In the genomic region with DNA sequence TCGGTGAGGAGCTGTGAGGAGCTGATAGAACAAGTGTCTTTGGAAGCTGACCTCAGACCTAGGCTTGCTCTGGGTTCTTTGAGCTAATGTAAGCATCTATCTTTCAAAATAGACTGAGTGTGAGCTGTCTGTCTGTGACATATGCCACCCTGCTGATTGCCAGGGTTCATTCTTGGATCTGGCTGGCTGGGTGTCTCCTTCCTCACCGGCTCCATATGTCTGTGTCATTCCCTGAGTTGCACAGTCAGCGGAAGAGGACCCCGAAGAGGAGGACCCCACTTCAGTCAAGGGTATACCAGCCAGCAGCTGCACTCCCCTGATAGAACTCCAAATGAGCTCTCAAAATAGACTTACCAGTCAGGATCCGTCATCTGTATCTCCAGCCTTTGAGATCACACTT, we compare ENCODE assay signal across 32 mouse cellular contexts. TPM values are rescaled to one million over a fixed set of nuclear protein-coding genes. Genes with fewer than 3 reads are reported as not detected.
A peak's percentile ranks its signal among the peaks of the same experiment; 100 is the strongest.
DNase-seq lines count a peak whose midpoint lies in the region; ATAC-seq and TF ChIP-seq lines count a peak whose summit lies in the region.
"Had no signal": no experiment of that assay in that cellular context is flagged by ENCODE, and none has a peak within 500 bp of the region (broad histone marks: within the 10 kb centered on the region; RNA-seq: fewer than 3 reads in every experiment).

No protein-coding gene starts in this region.

- H3K4me3 ChIP-seq in heart, embryonic 15.5 days = no peak overlapping the region
- no peak overlapping the region for H3K4me3 ChIP-seq in heart, adult 2 months
- H3K4me3 ChIP-seq in liver, embryonic 13.5 days (replicated peaks) = no peak overlapping the region
- H3K4me3 ChIP-seq: embryonic facial prominence, embryonic 15.5 days; forebrain, embryonic 13.5 days; hindbrain, embryonic 12.5 days; intestine, embryonic 15.5 days; stomach, embryonic 15.5 days had no signal

- H3K4me1 ChIP-seq in heart, embryonic 15.5 days (replicated peaks) = peaks cover 5% of the 10 kb centered on the region
- no peaks in the 10 kb centered on the region for H3K4me1 ChIP-seq in heart, adult 2 months (ENCODE audit: control insufficient read depth, insufficient read depth, low read length)
- no peaks in the 10 kb centered on the region for H3K4me1 ChIP-seq in liver, embryonic 13.5 days (replicated peaks)
- H3K4me1 ChIP-seq: embryonic facial prominence, embryonic 15.5 days; forebrain, embryonic 13.5 days; hindbrain, embryonic 12.5 days; intestine, embryonic 15.5 days; stomach, embryonic 15.5 days had no signal

- no peak for TF ChIP-seq CTCF in heart, adult 2 months (IDR thresholded peaks at IDR 0.05)

- ATAC-seq in heart, embryonic 15.5 days (replicated peaks; ENCODE audit: insufficient number of reproducible peaks, insufficient read depth, low FRiP score, low read depth) = no peak
- ATAC-seq in liver, embryonic 13.5 days (ENCODE audit: low read depth) = no peak
- ATAC-seq: forebrain, embryonic 13.5 days; hindbrain, postnatal 0 days; intestine, embryonic 15.5 days had no signal

- no peak for TF ChIP-seq POLR2A in heart, adult 2 months (IDR thresholded peaks at IDR 0.05; ENCODE audit: insufficient read depth, low read depth, low read length)

- TF ChIP-seq EP300 in heart, adult 2 months (IDR thresholded peaks at IDR 0.05; ENCODE audit: insufficient read depth, low read depth, low read length) = no peak

- H3K27ac ChIP-seq in heart, embryonic 15.5 days = peak overlapping the region; percentile 27; the same call in 1 of the 2 replicates
- H3K27ac ChIP-seq in heart, adult 2 months = no peak overlapping the region
- H3K27ac ChIP-seq in liver, embryonic 13.5 days = peak overlapping the region; percentile 6; the same call in 1 of the 2 replicates
- H3K27ac ChIP-seq: embryonic facial prominence, embryonic 15.5 days; forebrain, embryonic 13.5 days; hindbrain, embryonic 12.5 days; hindbrain, postnatal 0 days; intestine, embryonic 15.5 days; kidney, postnatal 0 days; liver, embryonic 14.5 days; macrophage; stomach, embryonic 15.5 days had no signal

- no peaks in the 10 kb centered on the region for H3K36me3 ChIP-seq in heart, embryonic 15.5 days
- no peaks in the 10 kb centered on the region for H3K36me3 ChIP-seq in heart, adult 2 months (ENCODE audit: control insufficient read depth, insufficient read depth, low read length)
- no peaks in the 10 kb centered on the region for H3K36me3 ChIP-seq in liver, embryonic 13.5 days
- H3K36me3 ChIP-seq: embryonic facial prominence, embryonic 15.5 days; hindbrain, embryonic 12.5 days; intestine, embryonic 15.5 days; stomach, embryonic 15.5 days had no signal

- no peaks in the 10 kb centered on the region for H3K9me3 ChIP-seq in heart, embryonic 15.5 days (replicated peaks)
- H3K9me3 ChIP-seq in liver, embryonic 13.5 days (replicated peaks) = no peaks in the 10 kb centered on the region
- H3K9me3 ChIP-seq: embryonic facial prominence, embryonic 15.5 days; forebrain, embryonic 13.5 days; hindbrain, embryonic 12.5 days; intestine, embryonic 15.5 days; stomach, embryonic 15.5 days had no signal

- 39% methylated on average over 5 of the region's 5 CpGs for WGBS in heart, embryonic 15.5 days
- WGBS in heart, adult 2 months = 66% methylated on average over 5 of the region's 5 CpGs
- 70% methylated on average over 5 of the region's 5 CpGs for WGBS in liver, embryonic 13.5 days (ENCODE audit: insufficient replicate concordance)

- DNase-seq in heart, adult 11 months = peak; percentile 68
- no peak for DNase-seq in heart, postnatal 4 days
- no peak for DNase-seq in heart, adult 2 months
- no peak for DNase-seq in liver, embryonic 13.5 days
- no peak for DNase-seq in liver
- peak; percentile 86 for DNase-seq in skeletal muscle tissue, adult 2 months (ENCODE audit: low read depth, low spot score)
- DNase-seq in spleen, postnatal 36 days (ENCODE audit: low spot score in 2 of 2) = no peak
- DNase-seq: adrenal gland, postnatal 25 days; B cell, adult 2 months; cerebellum, adult 18-20 months; cerebellum, postnatal 10 days; kidney, adult 2 months; kidney, postnatal 4 days; lung, adult 2 months; lung, postnatal 10 days; midbrain, embryonic 14.5 days; thymus, postnatal 14 days had no signal

- H3K27me3 ChIP-seq in heart, embryonic 15.5 days = no peaks in the 10 kb centered on the region
- no peaks in the 10 kb centered on the region for H3K27me3 ChIP-seq in heart, adult 2 months (ENCODE audit: control insufficient read depth, insufficient read depth, low read length)
- no peaks in the 10 kb centered on the region for H3K27me3 ChIP-seq in liver, embryonic 13.5 days
- H3K27me3 ChIP-seq: embryonic facial prominence, embryonic 15.5 days; hindbrain, embryonic 12.5 days; intestine, embryonic 15.5 days; stomach, embryonic 15.5 days had no signal

- no peaks in the 10 kb centered on the region for H3K79me2 ChIP-seq in heart, adult 2 months (replicated peaks; ENCODE audit: control insufficient read depth, insufficient read depth, low read length)

- H3K9ac ChIP-seq in heart, embryonic 15.5 days = no peak overlapping the region
- no peak overlapping the region for H3K9ac ChIP-seq in heart, adult 2 months (ENCODE audit: low read depth, low read length)
- H3K9ac ChIP-seq in liver, embryonic 13.5 days = no peak overlapping the region
- H3K9ac ChIP-seq: embryonic facial prominence, embryonic 15.5 days; forebrain, embryonic 13.5 days; hindbrain, embryonic 12.5 days; intestine, embryonic 15.5 days; liver, embryonic 14.5 days; stomach, embryonic 15.5 days had no signal

- intact Hi-C loops in heart, adult 2 months (cut with DNase I) = no loop called here

- no peak overlapping the region for H3K4me2 ChIP-seq in heart, embryonic 15.5 days
- H3K4me2 ChIP-seq in liver, embryonic 13.5 days = no peak overlapping the region
- H3K4me2 ChIP-seq: embryonic facial prominence, embryonic 15.5 days; forebrain, embryonic 13.5 days; hindbrain, embryonic 12.5 days; intestine, embryonic 15.5 days; stomach, embryonic 15.5 days had no signal

RNA-seq across cellular contexts. Expression of a gene that starts 8.9 kb away (rescaled TPM):
- under 1 TPM; 0.25 to 0.43 TPM for total RNA-seq in heart, postnatal 4 days (2021)
- 0.19 and 0.32 TPM in 2 replicates for polyA plus RNA-seq in heart, embryonic 15.5 days (2015; fragmentation: Nextera tagmentation; extraction: Ambion mirVana)
- not detected for total RNA-seq in heart, adult 2 months (2021)
- polyA plus RNA-seq in heart, adult 2 months (2012; rRNA removed) = 0.12 TPM in 1 of 2 replicates, not detected in the other
- polyA plus RNA-seq in liver, embryonic 13.5 days (2015; fragmentation: Nextera tagmentation; extraction: Ambion mirVana) = 0.17 and 0.38 TPM in 2 replicates
- total RNA-seq: adrenal gland, postnatal 25 days; common myeloid progenitor, adult 5-6 weeks; left cerebral cortex, postnatal 10 days; monocyte, adult 5-6 weeks had no signal
- polyA plus RNA-seq: forebrain, embryonic 13.5 days; hindbrain, embryonic 12.5 days; hindbrain, postnatal 0 days; kidney, postnatal 0 days; limb, embryonic 11.5 days; macrophage; midbrain, embryonic 14.5 days; small intestine, adult 2 months; stomach, embryonic 15.5 days had no signal

RNA-seq across cellular contexts. Expression of a gene that starts 19.6 kb away (rescaled TPM):
- total RNA-seq in heart, postnatal 4 days (2021) = 1 to 10 TPM; 3.6 to 4.3 TPM
- 2.9 and 5.0 TPM in 2 replicates for polyA plus RNA-seq in heart, embryonic 15.5 days (2015; fragmentation: Nextera tagmentation; extraction: Ambion mirVana)
- total RNA-seq in heart, adult 2 months (2021) = 1 to 10 TPM; 1.5 to 1.8 TPM
- 0.61 and 1.3 TPM in 2 replicates for polyA plus RNA-seq in heart, adult 2 months (2012; rRNA removed)
- 8.6 and 9.7 TPM in 2 replicates for polyA plus RNA-seq in liver, embryonic 13.5 days (2015; fragmentation: Nextera tagmentation; extraction: Ambion mirVana)

RNA-seq across cellular contexts. Expression of a gene that starts 24.7 kb away (rescaled TPM):
- total RNA-seq in heart, postnatal 4 days (2021) = 100 to 1,000 TPM; 120 to 122 TPM
- 60.5 and 73.7 TPM in 2 replicates for polyA plus RNA-seq in heart, embryonic 15.5 days (2015; fragmentation: Nextera tagmentation; extraction: Ambion mirVana)
- total RNA-seq in heart, adult 2 months (2021) = 10 to 100 TPM; 46.7 to 48.3 TPM
- 11.5 and 25.4 TPM in 2 replicates for polyA plus RNA-seq in heart, adult 2 months (2012; rRNA removed)
- polyA plus RNA-seq in liver, embryonic 13.5 days (2015; fragmentation: Nextera tagmentation; extraction: Ambion mirVana) = 45.1 and 47.1 TPM in 2 replicates

Comparison
In these comparisons a context has a peak if more than half of its experiments do, and no peak if none do; other contexts are left out.
1. DNase-seq: peak in heart, adult 11 months (single experiment) and skeletal muscle tissue, adult 2 months (single experiment); none in heart, postnatal 4 days (single experiment), heart, adult 2 months (0 of 2), liver, embryonic 13.5 days (single experiment), liver (single experiment) and spleen, postnatal 36 days (0 of 2).